Mouse (Mus musculus): ENCODE results near the gene Mup5. TPM values are rescaled to one million over a fixed set of nuclear protein-coding genes. Genes with fewer than 3 reads are reported as not detected.
"Not testable (repeated sequence)": the region's sequence is repeated elsewhere in the genome, so short reads cannot be mapped to it uniquely, and the experiment has no call there.

The Mup5 gene
- polyA plus RNA-seq (2015; fragmentation: Nextera tagmentation; extraction: Ambion mirVana) = not detected in 2 replicates

GRCm38 (mm10) chr4:61834952-61835708 lies at the start of gene Mup5:
Gene Mup5 (minus strand): TSS chr4:61835233.
- Histone ChIP-seq H3K27me3 (replicated peaks) (no peaks in the 10 kb centered on the region), H3K27ac (replicated peaks) (no peak within 1 kb of the TSS), H3K4me3 (no peak within 1 kb of the TSS), H3K9ac (no peak within 1 kb of the TSS), H3K4me1 (no peaks in the 10 kb centered on the region), H3K4me2 (no peak within 1 kb of the TSS), H3K36me3 (no peaks in the 10 kb centered on the region), H3K9me3 (0 out of 2 replicates have a peak, but pooled peaks cover 5% of the 10 kb centered on the region)
- ATAC-seq (ENCODE audit: extremely low read depth, insufficient number of reproducible peaks, low FRiP score, low TSS enrichment) = no peak
- 61% methylated on average over 4 of the region's 4 CpGs for WGBS

- ATAC-seq (ENCODE audit: extremely low read depth, insufficient number of reproducible peaks, low FRiP score, low TSS enrichment) = no peak
These were observed 23.1 kb upstream of the Mup5 start for GRCm38 (mm10) chr4:61858160-61858559.

GRCm38 (mm10) chr4:61855831-61856698 lies 21.0 kb upstream of the Mup5 start:
- no peaks in the 10 kb centered on the region for H3K36me3 ChIP-seq
- H3K9me3 ChIP-seq = peaks cover 15% of the 10 kb centered on the region; the same call in 1 of the 2 replicates
- peak overlapping the region; percentile 82 for H3K27ac ChIP-seq (replicated peaks)
- peak; percentile 75 for ATAC-seq (ENCODE audit: extremely low read depth, insufficient number of reproducible peaks, low FRiP score, low TSS enrichment)
- H3K4me1 ChIP-seq = peaks cover 12% of the 10 kb centered on the region
- H3K4me2 ChIP-seq = no peak overlapping the region
- H3K4me3 ChIP-seq = no peak overlapping the region
- WGBS = 54% methylated on average over 18 of the region's 18 CpGs
- no peaks in the 10 kb centered on the region for H3K27me3 ChIP-seq (replicated peaks)
- no peak overlapping the region for H3K9ac ChIP-seq

More at GRCm38 (mm10) chr4:61858160-61858559, 23.1 kb upstream of the Mup5 start:
- Histone ChIP-seq H3K27ac (replicated peaks) (no peak overlapping the region), H3K4me2 (no peak overlapping the region), H3K36me3 (no peaks in the 10 kb centered on the region), H3K9ac (no peak overlapping the region), H3K27me3 (replicated peaks) (no peaks in the 10 kb centered on the region), H3K4me1 (peaks cover 12% of the 10 kb centered on the region), H3K4me3 (no peak overlapping the region), H3K9me3 (peaks cover 6% of the 10 kb centered on the region; the same call in 1 of the 2 replicates)
- WGBS = 42% methylated on average over 4 of the region's 4 CpGs

- Histone ChIP-seq H3K27me3 (replicated peaks) (no peaks in the 10 kb centered on the region), H3K27ac (replicated peaks) (peak overlapping the region; percentile 82), H3K9me3 (peaks cover 15% of the 10 kb centered on the region; the same call in 1 of the 2 replicates), H3K4me2 (no peak overlapping the region), H3K4me3 (no peak overlapping the region), H3K9ac (no peak overlapping the region), H3K4me1 (peaks cover 12% of the 10 kb centered on the region), H3K36me3 (no peaks in the 10 kb centered on the region)
- 68% methylated on average over 6 of the region's 6 CpGs for WGBS
- 0 out of 2 replicates have a peak, but pooled peaks have one; percentile 47 for ATAC-seq (ENCODE audit: extremely low read depth, insufficient number of reproducible peaks, low FRiP score, low TSS enrichment)
These were observed 20.3 kb upstream of the Mup5 start for GRCm38 (mm10) chr4:61855344-61855743.

GRCm38 (mm10) chr4:61844758-61845455 lies 9.9 kb upstream of the Mup5 start:
- no peak overlapping the region for H3K4me2 ChIP-seq
- no peak overlapping the region for H3K27ac ChIP-seq (replicated peaks)
- no peak for ATAC-seq (ENCODE audit: extremely low read depth, insufficient number of reproducible peaks, low FRiP score, low TSS enrichment)
- no peaks in the 10 kb centered on the region for H3K4me1 ChIP-seq
- no peaks in the 10 kb centered on the region for H3K36me3 ChIP-seq
- no peak overlapping the region for H3K9ac ChIP-seq
- H3K27me3 ChIP-seq (replicated peaks) = no peaks in the 10 kb centered on the region
- H3K9me3 ChIP-seq = no peaks in the 10 kb centered on the region
- WGBS = 80% methylated on average over 5 of the region's 5 CpGs
- no peak overlapping the region for H3K4me3 ChIP-seq

- H3K27me3 ChIP-seq (replicated peaks) = no peaks in the 10 kb centered on the region
- H3K27ac ChIP-seq (replicated peaks) = no peak overlapping the region
- H3K9me3 ChIP-seq = peaks cover 12% of the 10 kb centered on the region; the same call in 1 of the 2 replicates
- 66% methylated on average over 4 of the region's 4 CpGs for WGBS
- no peak overlapping the region for H3K9ac ChIP-seq
- no peaks in the 10 kb centered on the region for H3K4me1 ChIP-seq
- no peak overlapping the region for H3K4me2 ChIP-seq
- H3K4me3 ChIP-seq = no peak overlapping the region
- ATAC-seq (ENCODE audit: extremely low read depth, insufficient number of reproducible peaks, low FRiP score, low TSS enrichment) = no peak
- no peaks in the 10 kb centered on the region for H3K36me3 ChIP-seq
These were observed 5.8 kb downstream of the Mup5 start for GRCm38 (mm10) chr4:61829211-61829610.

GRCm38 (mm10) chr4:61823185-61823584 lies 11.8 kb downstream of the Mup5 start:
- peak; percentile 19; the same call in 1 of the 2 replicates for ATAC-seq (ENCODE audit: extremely low read depth, insufficient number of reproducible peaks, low FRiP score, low TSS enrichment)
- Histone ChIP-seq H3K9me3 (peaks cover 24% of the 10 kb centered on the region; the same call in 1 of the 2 replicates), H3K9ac (no peak overlapping the region), H3K4me3 (no peak overlapping the region), H3K27ac (replicated peaks) (no peak overlapping the region), H3K36me3 (no peaks in the 10 kb centered on the region), H3K4me2 (no peak overlapping the region), H3K4me1 (no peaks in the 10 kb centered on the region), H3K27me3 (replicated peaks) (no peaks in the 10 kb centered on the region)
- WGBS = 85% methylated on average over 15 of the region's 15 CpGs

- H3K9ac ChIP-seq; H3K36me3 ChIP-seq; H3K27me3 ChIP-seq (replicated peaks); H3K27ac ChIP-seq (replicated peaks); H3K4me1 ChIP-seq; H3K4me2 ChIP-seq; ATAC-seq (ENCODE audit: extremely low read depth, insufficient number of reproducible peaks, low FRiP score, low TSS enrichment); H3K4me3 ChIP-seq: not testable (repeated sequence)
- peaks cover 24% of the 10 kb centered on the region; the same call in 1 of the 2 replicates for H3K9me3 ChIP-seq
- 82% methylated on average over 9 of the region's 9 CpGs for WGBS
These were observed 12.5 kb downstream of the Mup5 start for GRCm38 (mm10) chr4:61822541-61822940.

- no peak overlapping the region for H3K4me3 ChIP-seq
- no peak overlapping the region for H3K4me2 ChIP-seq
- no peaks in the 10 kb centered on the region for H3K36me3 ChIP-seq
- 26% methylated on average over 2 of the region's 2 CpGs for WGBS
- no peaks in the 10 kb centered on the region for H3K9me3 ChIP-seq
- H3K27ac ChIP-seq (replicated peaks) = no peak overlapping the region
- no peak overlapping the region for H3K9ac ChIP-seq
- no peaks in the 10 kb centered on the region for H3K27me3 ChIP-seq (replicated peaks)
- H3K4me1 ChIP-seq = no peaks in the 10 kb centered on the region
- no peak for ATAC-seq (ENCODE audit: extremely low read depth, insufficient number of reproducible peaks, low FRiP score, low TSS enrichment)
These were observed 19.4 kb downstream of the Mup5 start for GRCm38 (mm10) chr4:61815602-61816001.

- no peak overlapping the region for H3K27ac ChIP-seq (replicated peaks)
- no peak overlapping the region for H3K4me2 ChIP-seq
- ATAC-seq (ENCODE audit: extremely low read depth, insufficient number of reproducible peaks, low FRiP score, low TSS enrichment) = no peak
- H3K4me1 ChIP-seq = no peaks in the 10 kb centered on the region
- H3K9me3 ChIP-seq = no peaks in the 10 kb centered on the region
- no peak overlapping the region for H3K9ac ChIP-seq
- no peak overlapping the region for H3K4me3 ChIP-seq
- no peaks in the 10 kb centered on the region for H3K27me3 ChIP-seq (replicated peaks)
- H3K36me3 ChIP-seq = no peaks in the 10 kb centered on the region
These were observed 21.6 kb downstream of the Mup5 start for GRCm38 (mm10) chr4:61813435-61813834.

- H3K9ac ChIP-seq; ATAC-seq (ENCODE audit: extremely low read depth, insufficient number of reproducible peaks, low FRiP score, low TSS enrichment); H3K9me3 ChIP-seq; H3K4me2 ChIP-seq; H3K4me1 ChIP-seq; H3K27ac ChIP-seq (replicated peaks); H3K36me3 ChIP-seq; H3K4me3 ChIP-seq; H3K27me3 ChIP-seq (replicated peaks): not testable (repeated sequence)
- 9% methylated on average over 2 of the region's 2 CpGs for WGBS
These were observed 23.8 kb downstream of the Mup5 start for GRCm38 (mm10) chr4:61811193-61811592.
